ENCODE assay signal across 11 mouse cellular contexts in the genomic region with DNA sequence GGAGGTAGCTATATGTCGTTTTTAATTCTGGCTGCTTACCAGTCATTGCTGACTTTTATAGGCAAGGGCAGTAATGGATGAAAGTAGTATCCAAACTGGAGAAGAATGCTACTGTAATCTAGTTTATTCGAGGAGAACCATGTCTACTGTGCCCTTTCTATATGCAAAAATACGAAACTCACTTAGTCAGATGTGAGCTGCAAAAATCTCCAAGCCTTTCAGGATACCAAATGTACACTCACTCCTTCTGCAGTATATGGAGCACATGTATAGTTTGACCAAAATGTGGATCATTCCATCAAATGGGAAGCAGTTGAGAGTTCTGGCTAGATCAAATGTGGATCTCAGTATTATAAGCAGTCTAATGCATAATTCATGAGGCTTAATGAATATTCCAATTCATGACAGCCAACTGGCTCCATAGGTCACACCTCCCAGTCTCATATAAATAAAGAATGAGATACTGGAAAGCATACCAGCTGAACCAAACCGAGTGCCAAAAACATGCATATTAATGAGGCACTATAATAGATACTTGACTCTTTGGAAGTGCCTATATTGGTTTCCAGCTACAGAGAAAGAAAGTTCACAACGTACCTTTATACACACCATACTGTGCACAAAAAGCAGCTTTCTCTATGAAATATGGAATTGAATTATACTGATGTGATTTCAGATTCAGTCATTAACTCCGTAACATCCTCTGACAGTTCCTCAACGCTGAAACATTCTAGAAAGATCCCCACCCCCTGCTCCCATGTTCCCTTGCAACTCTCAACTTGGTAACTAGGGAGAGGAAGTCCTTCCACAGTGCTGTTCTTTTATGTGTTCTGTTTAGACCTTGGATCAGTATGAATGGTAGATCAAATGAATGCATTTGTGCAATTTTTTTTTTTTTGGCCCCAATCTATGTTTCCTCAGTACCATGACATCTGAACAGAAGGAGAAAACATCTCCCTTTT.
A peak's percentile ranks its signal among the peaks of the same experiment; 100 is the strongest.
DNase-seq lines count a peak whose midpoint lies in the region; ATAC-seq and TF ChIP-seq lines count a peak whose summit lies in the region.
"Had no signal": no experiment of that assay in that cellular context is flagged by ENCODE, and none has a peak within 500 bp of the region (broad histone marks: within the 10 kb centered on the region; RNA-seq: fewer than 3 reads in every experiment).

No protein-coding gene starts in this region.

- peak; percentile 23 to 29 for DNase-seq in cerebellum, postnatal 10 days
- DNase-seq in cerebellum, adult 8-10 months = no peak
- peak; percentile 9 for DNase-seq in MN1 (ENCODE audit: low spot score)
- peak; percentile 78 for DNase-seq in forebrain, postnatal 0 days
- peak; percentile 81 for DNase-seq in midbrain, embryonic 14.5 days
- DNase-seq in urinary bladder, postnatal 36 days (ENCODE audit: low spot score in 2 of 2) = no peak
- DNase-seq in frontal cortex, postnatal 10 days (ENCODE audit: low spot score in 2 of 2) = no peak
- DNase-seq: gastrocnemius, postnatal 10 days had no signal

- 17% methylated on average over 7 of the region's 7 CpGs for WGBS in forebrain, postnatal 0 days
- WGBS in midbrain, embryonic 14.5 days = 26% methylated on average over 7 of the region's 7 CpGs

- H3K9ac ChIP-seq in forebrain, postnatal 0 days = no peak overlapping the region
- no peak overlapping the region for H3K9ac ChIP-seq in midbrain, embryonic 14.5 days (replicated peaks; ENCODE audit: low read length)

- H3K4me3 ChIP-seq in forebrain, postnatal 0 days (ENCODE audit: low read depth, low read length) = no peak overlapping the region
- H3K4me3 ChIP-seq in midbrain, embryonic 14.5 days (replicated peaks; ENCODE audit: low read depth, low read length) = no peak overlapping the region
- H3K4me3 ChIP-seq: megakaryocyte, embryonic 14.5 days had no signal

- peak overlapping the region; percentile 6; the same call in 1 of the 2 replicates for H3K4me2 ChIP-seq in forebrain, postnatal 0 days (ENCODE audit: low read depth)
- no peak overlapping the region for H3K4me2 ChIP-seq in midbrain, embryonic 14.5 days (ENCODE audit: low read length)

- peak overlapping the region; percentile 54; the same call in 1 of the 2 replicates for H3K27ac ChIP-seq in forebrain, postnatal 0 days (ENCODE audit: low read depth, low read length)
- peak overlapping the region; percentile 20; the same call in 1 of the 2 replicates for H3K27ac ChIP-seq in midbrain, embryonic 14.5 days (replicated peaks; ENCODE audit: low read depth, low read length)
- H3K27ac ChIP-seq: kidney, postnatal 0 days had no signal

- H3K27me3 ChIP-seq in forebrain, postnatal 0 days (ENCODE audit: insufficient read depth, low read length) = no peaks in the 10 kb centered on the region
- H3K27me3 ChIP-seq in midbrain, embryonic 14.5 days (ENCODE audit: control insufficient read depth, insufficient read depth, low read length) = no peaks in the 10 kb centered on the region
- H3K27me3 ChIP-seq: megakaryocyte, embryonic 14.5 days had no signal

- peaks cover 11% of the 10 kb centered on the region; the same call in 1 of the 2 replicates for H3K4me1 ChIP-seq in forebrain, postnatal 0 days (ENCODE audit: insufficient read depth)
- H3K4me1 ChIP-seq in midbrain, embryonic 14.5 days (ENCODE audit: control insufficient read depth, insufficient read depth, low read length) = peaks cover 11% of the 10 kb centered on the region; the same call in 1 of the 2 replicates
- H3K4me1 ChIP-seq: megakaryocyte, embryonic 14.5 days had no signal

- H3K9me3 ChIP-seq in forebrain, postnatal 0 days (ENCODE audit: low read length) = no peaks in the 10 kb centered on the region
- H3K9me3 ChIP-seq in midbrain, embryonic 14.5 days (ENCODE audit: control insufficient read depth, low read length) = no peaks in the 10 kb centered on the region

- ATAC-seq in forebrain, postnatal 0 days = peak; percentile 92
- ATAC-seq in midbrain, embryonic 14.5 days (ENCODE audit: low FRiP score, low TSS enrichment) = peak; percentile 92
- ATAC-seq in megakaryocyte progenitor cell, adult 5-6 weeks (replicated peaks; ENCODE audit: poor library complexity) = no peak

- H3K36me3 ChIP-seq in forebrain, postnatal 0 days (ENCODE audit: insufficient read depth) = no peaks in the 10 kb centered on the region
- H3K36me3 ChIP-seq in midbrain, embryonic 14.5 days (ENCODE audit: control insufficient read depth, insufficient read depth, low read length) = no peaks in the 10 kb centered on the region

- TF ChIP-seq CTCF in forebrain, postnatal 0 days (IDR thresholded peaks at IDR 0.05; ENCODE audit: low read depth) = no peak

Comparison
In these comparisons a context has a peak if more than half of its experiments do, and no peak if none do; other contexts are left out.
1. DNase-seq: peak in cerebellum, postnatal 10 days (2 of 2), MN1 (single experiment), forebrain, postnatal 0 days (single experiment) and midbrain, embryonic 14.5 days (single experiment); none in cerebellum, adult 8-10 months (single experiment), urinary bladder, postnatal 36 days (0 of 2) and frontal cortex, postnatal 10 days (0 of 2).